Mouse (Mus musculus): ENCODE results near the gene Pah. TPM values are rescaled to one million over a fixed set of nuclear protein-coding genes. Genes with fewer than 3 reads are reported as not detected.

Gene Pah
- polyA plus RNA-seq, 1 experiment from 2014 or later, result not detected

GRCm38 (mm10) chr10:87572500-87572899 is 50.9 kb downstream of the Pah start:
- Histone ChIP-seq H3K9ac (ENCODE audit: low read depth, low read length) (no peak overlapping the region), H3K27me3 (replicated peaks; ENCODE audit: control insufficient read depth, insufficient read depth, low read length) (no peaks in the 10 kb centered on the region), H3K4me1 (ENCODE audit: control insufficient read depth, insufficient read depth, low read length) (no peaks in the 10 kb centered on the region), H3K9me3 (ENCODE audit: control insufficient read depth, low read length) (no peaks in the 10 kb centered on the region), H3K36me3 (ENCODE audit: control insufficient read depth, insufficient read depth, low read length) (no peaks in the 10 kb centered on the region), H3K27ac (replicated peaks; ENCODE audit: low read depth, low read length) (no peak overlapping the region), H3K4me2 (ENCODE audit: low read depth, low read length) (no peak overlapping the region), H3K4me3 (ENCODE audit: low read depth, low read length) (no peak overlapping the region)
- ATAC-seq (ENCODE audit: low read depth), result no peak
- WGBS, result 76% methylated on average over 4 of the region's 4 CpGs
- DNase-seq (ENCODE audit: low spot score), result no peak

- H3K36me3 ChIP-seq (ENCODE audit: control insufficient read depth, insufficient read depth, low read length), result no peaks in the 10 kb centered on the region
- no peak overlapping the region for H3K4me2 ChIP-seq (ENCODE audit: low read depth, low read length)
- H3K27me3 ChIP-seq (replicated peaks; ENCODE audit: control insufficient read depth, insufficient read depth, low read length), result no peaks in the 10 kb centered on the region
- no peak overlapping the region for H3K4me3 ChIP-seq (ENCODE audit: low read depth, low read length)
- no peak overlapping the region for H3K9ac ChIP-seq (ENCODE audit: low read depth, low read length)
- peaks cover 7% of the 10 kb centered on the region; the same call in 1 of the 2 replicates for H3K9me3 ChIP-seq (ENCODE audit: control insufficient read depth, low read length)
- H3K27ac ChIP-seq (replicated peaks; ENCODE audit: low read depth, low read length), result no peak overlapping the region
- H3K4me1 ChIP-seq (ENCODE audit: control insufficient read depth, insufficient read depth, low read length), result no peaks in the 10 kb centered on the region
- DNase-seq (ENCODE audit: low spot score) (peak; percentile 53), ATAC-seq (ENCODE audit: low read depth) (no peak)
- 76% methylated on average over 1 of the region's 1 CpGs for WGBS
Observed at GRCm38 (mm10) chr10:87586696-87587095, 65.1 kb downstream of the Pah start.

GRCm38 (mm10) chr10:87593916-87594315 is 72.3 kb downstream of the Pah start:
- ATAC-seq (ENCODE audit: low read depth), result no peak
- no peak overlapping the region for H3K4me3 ChIP-seq (ENCODE audit: low read depth, low read length)
- H3K36me3 ChIP-seq (ENCODE audit: control insufficient read depth, insufficient read depth, low read length), result no peaks in the 10 kb centered on the region
- H3K9ac ChIP-seq (ENCODE audit: low read depth, low read length), result no peak overlapping the region
- H3K9me3 ChIP-seq (ENCODE audit: control insufficient read depth, low read length), result no peaks in the 10 kb centered on the region
- 27% methylated on average over 2 of the region's 2 CpGs for WGBS
- H3K4me2 ChIP-seq (ENCODE audit: low read depth, low read length), result no peak overlapping the region
- H3K4me1 ChIP-seq (ENCODE audit: control insufficient read depth, insufficient read depth, low read length), result no peaks in the 10 kb centered on the region
- H3K27ac ChIP-seq (replicated peaks; ENCODE audit: low read depth, low read length), result no peak overlapping the region
- no peaks in the 10 kb centered on the region for H3K27me3 ChIP-seq (replicated peaks; ENCODE audit: control insufficient read depth, insufficient read depth, low read length)
- DNase-seq (ENCODE audit: low spot score), result no peak

GRCm38 (mm10) chr10:87596361-87597074 is 74.9 kb downstream of the Pah start:
- no peaks in the 10 kb centered on the region for H3K9me3 ChIP-seq (ENCODE audit: control insufficient read depth, low read length)
- H3K27ac ChIP-seq (replicated peaks; ENCODE audit: low read depth, low read length), result no peak overlapping the region
- DNase-seq (ENCODE audit: low spot score) (peak; percentile 51), ATAC-seq (ENCODE audit: low read depth) (no peak)
- no peak overlapping the region for H3K4me2 ChIP-seq (ENCODE audit: low read depth, low read length)
- no peaks in the 10 kb centered on the region for H3K4me1 ChIP-seq (ENCODE audit: control insufficient read depth, insufficient read depth, low read length)
- H3K36me3 ChIP-seq (ENCODE audit: control insufficient read depth, insufficient read depth, low read length), result no peaks in the 10 kb centered on the region
- no peaks in the 10 kb centered on the region for H3K27me3 ChIP-seq (replicated peaks; ENCODE audit: control insufficient read depth, insufficient read depth, low read length)
- no peak overlapping the region for H3K4me3 ChIP-seq (ENCODE audit: low read depth, low read length)
- 31% methylated on average over 5 of the region's 5 CpGs for WGBS
- no peak overlapping the region for H3K9ac ChIP-seq (ENCODE audit: low read depth, low read length)

GRCm38 (mm10) chr10:87597075-87597677 is 75.6 kb downstream of the Pah start:
- 55% methylated on average over 9 of the region's 9 CpGs for WGBS
- no peaks in the 10 kb centered on the region for H3K27me3 ChIP-seq (replicated peaks; ENCODE audit: control insufficient read depth, insufficient read depth, low read length)
- H3K4me2 ChIP-seq (ENCODE audit: low read depth, low read length), result no peak overlapping the region
- no peak overlapping the region for H3K4me3 ChIP-seq (ENCODE audit: low read depth, low read length)
- H3K9ac ChIP-seq (ENCODE audit: low read depth, low read length), result no peak overlapping the region
- H3K36me3 ChIP-seq (ENCODE audit: control insufficient read depth, insufficient read depth, low read length), result no peaks in the 10 kb centered on the region
- no peaks in the 10 kb centered on the region for H3K4me1 ChIP-seq (ENCODE audit: control insufficient read depth, insufficient read depth, low read length)
- H3K9me3 ChIP-seq (ENCODE audit: control insufficient read depth, low read length), result no peaks in the 10 kb centered on the region
- H3K27ac ChIP-seq (replicated peaks; ENCODE audit: low read depth, low read length), result no peak overlapping the region
- ATAC-seq (ENCODE audit: low read depth) (no peak), DNase-seq (ENCODE audit: low spot score) (no peak)

GRCm38 (mm10) chr10:87602151-87602550 is 80.6 kb downstream of the Pah start:
- Histone ChIP-seq H3K27ac (replicated peaks; ENCODE audit: low read depth, low read length) (no peak overlapping the region), H3K27me3 (replicated peaks; ENCODE audit: control insufficient read depth, insufficient read depth, low read length) (no peaks in the 10 kb centered on the region), H3K36me3 (ENCODE audit: control insufficient read depth, insufficient read depth, low read length) (no peaks in the 10 kb centered on the region), H3K4me2 (ENCODE audit: low read depth, low read length) (no peak overlapping the region), H3K4me1 (ENCODE audit: control insufficient read depth, insufficient read depth, low read length) (no peaks in the 10 kb centered on the region), H3K9me3 (ENCODE audit: control insufficient read depth, low read length) (no peaks in the 10 kb centered on the region), H3K9ac (ENCODE audit: low read depth, low read length) (no peak overlapping the region), H3K4me3 (ENCODE audit: low read depth, low read length) (no peak overlapping the region)
- DNase-seq (ENCODE audit: low spot score) (no peak), ATAC-seq (ENCODE audit: low read depth) (no peak)
- 58% methylated on average over 1 of the region's 1 CpGs for WGBS

GRCm38 (mm10) chr10:87625196-87625595 is 103.6 kb downstream of the Pah start:
- no peak for ATAC-seq (ENCODE audit: low read depth)
- Histone ChIP-seq H3K4me2 (ENCODE audit: low read depth, low read length) (no peak overlapping the region), H3K27ac (replicated peaks; ENCODE audit: low read depth, low read length) (no peak overlapping the region), H3K4me1 (ENCODE audit: control insufficient read depth, insufficient read depth, low read length) (no peaks in the 10 kb centered on the region), H3K9me3 (ENCODE audit: control insufficient read depth, low read length) (no peaks in the 10 kb centered on the region), H3K36me3 (ENCODE audit: control insufficient read depth, insufficient read depth, low read length) (no peaks in the 10 kb centered on the region), H3K27me3 (replicated peaks; ENCODE audit: control insufficient read depth, insufficient read depth, low read length) (no peaks in the 10 kb centered on the region), H3K9ac (ENCODE audit: low read depth, low read length) (no peak overlapping the region), H3K4me3 (ENCODE audit: low read depth, low read length) (no peak overlapping the region)
- 85% methylated on average over 1 of the region's 1 CpGs for WGBS
- no peak for DNase-seq (ENCODE audit: low spot score)
